ENCODE assay signal across 8 mouse cellular contexts in genomic region chr5:130216781-130217180, GRCm38 (mm10). TPM values are rescaled to one million over a fixed set of nuclear protein-coding genes. Genes with fewer than 3 reads are reported as not detected.
A peak's percentile ranks its signal among the peaks of the same experiment; 100 is the strongest.
DNase-seq lines count a peak whose midpoint lies in the region; ATAC-seq and TF ChIP-seq lines count a peak whose summit lies in the region.

TSS of gene Tmem248 (plus strand) at chr5:130217081.

- DNase-seq in kidney, postnatal 0 days (ENCODE audit: low spot score) = no peak
- no peak for DNase-seq in kidney, adult 11 months
- DNase-seq in adrenal gland, postnatal 36 days = no peak
- no peak for DNase-seq in gastrocnemius, postnatal 25 days
- no peak for DNase-seq in cerebellum, postnatal 36 days
- no peak for DNase-seq in thymus, postnatal 10 days (ENCODE audit: low spot score in 2 of 2)

- H3K27me3 ChIP-seq in kidney, postnatal 0 days (ENCODE audit: insufficient read depth, low read length) = no peaks in the 10 kb centered on the region
- H3K27me3 ChIP-seq in intestine, embryonic 15.5 days (replicated peaks) = no peaks in the 10 kb centered on the region

- peak; percentile 7; the same call in 1 of the 2 replicates for TF ChIP-seq CTCF in kidney, postnatal 0 days (IDR thresholded peaks at IDR 0.05; ENCODE audit: low read depth)

- no peaks in the 10 kb centered on the region for H3K9me3 ChIP-seq in kidney, postnatal 0 days (replicated peaks; ENCODE audit: low read length)
- no peaks in the 10 kb centered on the region for H3K9me3 ChIP-seq in intestine, embryonic 15.5 days

- no peak for ATAC-seq in kidney, postnatal 0 days (replicated peaks; ENCODE audit: low FRiP score, low read depth)
- ATAC-seq in intestine, embryonic 15.5 days = no peak
- no peak for ATAC-seq in megakaryocyte progenitor cell, adult 5-6 weeks (replicated peaks; ENCODE audit: poor library complexity)

- H3K4me1 ChIP-seq in kidney, postnatal 0 days (replicated peaks; ENCODE audit: insufficient read depth, low read length) = no peaks in the 10 kb centered on the region
- H3K4me1 ChIP-seq in intestine, embryonic 15.5 days (replicated peaks) = no peaks in the 10 kb centered on the region

- H3K4me3 ChIP-seq in kidney, postnatal 0 days (replicated peaks; ENCODE audit: low read depth, low read length) = no peak within 1 kb of the TSS
- H3K4me3 ChIP-seq in intestine, embryonic 15.5 days (replicated peaks) = no peak within 1 kb of the TSS

- no peak within 1 kb of the TSS for H3K9ac ChIP-seq in kidney, postnatal 0 days (ENCODE audit: low read depth, low read length)
- no peak within 1 kb of the TSS for H3K9ac ChIP-seq in intestine, embryonic 15.5 days

- H3K27ac ChIP-seq in kidney, postnatal 0 days = no peak within 1 kb of the TSS
- H3K27ac ChIP-seq in intestine, embryonic 15.5 days = no peak within 1 kb of the TSS

- H3K4me2 ChIP-seq in kidney, postnatal 0 days (ENCODE audit: low read length) = no peak within 1 kb of the TSS
- H3K4me2 ChIP-seq in intestine, embryonic 15.5 days (replicated peaks) = no peak within 1 kb of the TSS

- WGBS in kidney, postnatal 0 days = 87% methylated on average over 7 of the region's 7 CpGs
- 82% methylated on average over 7 of the region's 7 CpGs for WGBS in intestine, embryonic 15.5 days

- H3K36me3 ChIP-seq in kidney, postnatal 0 days (ENCODE audit: insufficient read depth, low read length) = peaks cover 5% of the 10 kb centered on the region; the same call in 1 of the 2 replicates
- H3K36me3 ChIP-seq in intestine, embryonic 15.5 days = peaks cover 14% of the 10 kb centered on the region

RNA-seq across cellular contexts. Expression of gene Tmem248, which starts in this region (rescaled TPM):
- 33.6 and 41.1 TPM in 2 replicates for polyA plus RNA-seq in kidney, postnatal 0 days (2015; fragmentation: Nextera tagmentation; extraction: Ambion mirVana)
- 10 to 100 TPM; 68.0 to 74.2 TPM for total RNA-seq in adrenal gland, postnatal 36 days (2021)
- 10 to 100 TPM; 36.0 to 40.1 TPM for total RNA-seq in gastrocnemius, postnatal 25 days (2021)
- 38.9 and 40.2 TPM in 2 replicates for polyA plus RNA-seq in intestine, embryonic 15.5 days (2015; fragmentation: Nextera tagmentation; extraction: Ambion mirVana)
- 61.7 and 64.2 TPM in 2 replicates for total RNA-seq in megakaryocyte progenitor cell, adult 5-6 weeks (2015)
- 75.6 and 75.9 TPM in 2 replicates for total RNA-seq in megakaryocyte progenitor cell, adult 5-6 weeks (2017)
